Mouse (Mus musculus): Measurements from ENCODE around the gene E2f3. TPM values are rescaled to one million over a fixed set of nuclear protein-coding genes. Genes with fewer than 3 reads are reported as not detected.

The E2f3 gene
- total and polyA plus RNA-seq, 2 experiments, result 1.7 to 1.9 TPM

DNA sequence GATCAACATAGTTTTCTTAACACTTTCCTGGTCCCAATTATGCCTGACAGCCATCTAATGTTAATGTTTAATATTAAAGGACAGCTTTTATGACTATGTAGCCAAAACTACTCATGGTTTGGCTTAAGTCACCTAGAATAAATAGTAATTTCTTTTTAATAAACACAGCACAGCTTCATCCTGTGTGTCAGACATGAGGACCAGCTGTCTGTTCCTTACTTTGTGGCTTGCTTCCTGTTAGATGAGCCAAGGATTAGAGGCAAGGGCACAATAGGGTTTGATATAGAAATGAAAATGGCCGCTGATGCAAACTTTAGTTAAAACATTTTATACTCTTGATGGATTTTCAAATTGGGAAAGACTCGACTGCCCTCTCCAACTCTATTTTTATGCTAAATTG lies 32.7 kb upstream of the E2f3 start:
- TF ChIP-seq CTCF (IDR thresholded peaks at IDR 0.05; ENCODE audit: low read depth, low read length) (no peak), POLR2A (IDR thresholded peaks at IDR 0.05; ENCODE audit: extremely low read depth, insufficient read depth, low read length) (no peak)
- DNase-seq (ENCODE audit: extremely low read depth, low read depth, low spot score), result no peak
- no peaks in the 10 kb centered on the region for H3K4me1 ChIP-seq (ENCODE audit: control insufficient read depth, insufficient read depth, low read length)
- no peaks in the 10 kb centered on the region for H3K79me2 ChIP-seq (ENCODE audit: control insufficient read depth, insufficient read depth, low read length)
- no peaks in the 10 kb centered on the region for H3K36me3 ChIP-seq (ENCODE audit: control insufficient read depth, insufficient read depth, low read length)
- H3K9ac ChIP-seq (ENCODE audit: low read depth, low read length), result no peak overlapping the region
- WGBS, result 80% methylated on average over 2 of the region's 2 CpGs
- no peak overlapping the region for H3K27ac ChIP-seq (replicated peaks; ENCODE audit: insufficient read depth, low read depth, low read length)
- no peaks in the 10 kb centered on the region for H3K27me3 ChIP-seq (ENCODE audit: control insufficient read depth, insufficient read depth, low read length)
- no peak overlapping the region for H3K4me3 ChIP-seq (ENCODE audit: insufficient read depth, low read depth, low read length)

DNA sequence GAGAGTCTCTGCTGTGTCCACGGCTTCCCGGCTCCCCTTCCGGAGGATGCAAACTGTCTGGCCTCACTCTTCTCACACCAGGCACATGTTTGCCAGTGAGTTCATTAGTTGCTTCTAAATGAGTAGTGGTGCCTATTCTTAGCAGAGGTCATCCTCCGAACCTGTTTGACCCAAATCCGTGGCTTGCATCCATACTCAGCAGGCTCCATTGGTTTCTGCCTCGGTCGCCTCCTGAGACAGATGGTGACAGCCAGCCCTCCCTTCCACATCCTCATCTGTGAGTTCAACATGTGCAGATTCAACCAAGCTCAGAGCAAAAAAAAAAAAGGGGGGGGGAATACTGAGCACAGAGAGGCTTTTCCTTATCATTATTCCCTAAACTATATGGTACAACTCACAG lies 31.7 kb upstream of the E2f3 start:
- Histone ChIP-seq H3K4me1 (ENCODE audit: control insufficient read depth, insufficient read depth, low read length) (no peaks in the 10 kb centered on the region), H3K27me3 (ENCODE audit: control insufficient read depth, insufficient read depth, low read length) (no peaks in the 10 kb centered on the region), H3K27ac (replicated peaks; ENCODE audit: insufficient read depth, low read depth, low read length) (no peak overlapping the region), H3K4me3 (ENCODE audit: insufficient read depth, low read depth, low read length) (no peak overlapping the region), H3K36me3 (ENCODE audit: control insufficient read depth, insufficient read depth, low read length) (no peaks in the 10 kb centered on the region), H3K9ac (ENCODE audit: low read depth, low read length) (no peak overlapping the region), H3K79me2 (ENCODE audit: control insufficient read depth, insufficient read depth, low read length) (no peaks in the 10 kb centered on the region)
- no peak for DNase-seq (ENCODE audit: extremely low read depth, low read depth, low spot score)
- WGBS, result 94% methylated on average over 7 of the region's 7 CpGs
- TF ChIP-seq CTCF (IDR thresholded peaks at IDR 0.05; ENCODE audit: low read depth, low read length), result no peak
- no peak for TF ChIP-seq POLR2A (IDR thresholded peaks at IDR 0.05; ENCODE audit: extremely low read depth, insufficient read depth, low read length)

DNA sequence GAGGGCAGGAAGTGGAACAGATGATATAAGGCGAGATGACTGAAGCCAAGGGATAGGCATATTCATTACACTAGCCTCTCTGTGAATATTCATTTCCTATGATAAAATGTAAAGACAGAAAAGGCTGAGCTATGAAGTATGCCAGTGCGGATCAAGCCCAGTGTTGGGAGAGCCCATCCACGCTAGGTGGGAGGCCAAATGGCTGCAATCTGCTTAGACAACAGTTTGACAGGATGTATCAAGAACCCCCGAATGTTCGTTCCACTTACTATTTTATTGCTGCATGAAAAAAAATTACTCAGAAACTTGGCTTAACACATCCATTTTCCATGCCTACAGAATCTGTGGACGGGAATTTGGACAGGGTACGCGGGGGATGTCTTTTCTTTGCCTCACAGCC lies 28.7 kb upstream of the E2f3 start:
- H3K27me3 ChIP-seq (ENCODE audit: control insufficient read depth, insufficient read depth, low read length), result no peaks in the 10 kb centered on the region

DNA sequence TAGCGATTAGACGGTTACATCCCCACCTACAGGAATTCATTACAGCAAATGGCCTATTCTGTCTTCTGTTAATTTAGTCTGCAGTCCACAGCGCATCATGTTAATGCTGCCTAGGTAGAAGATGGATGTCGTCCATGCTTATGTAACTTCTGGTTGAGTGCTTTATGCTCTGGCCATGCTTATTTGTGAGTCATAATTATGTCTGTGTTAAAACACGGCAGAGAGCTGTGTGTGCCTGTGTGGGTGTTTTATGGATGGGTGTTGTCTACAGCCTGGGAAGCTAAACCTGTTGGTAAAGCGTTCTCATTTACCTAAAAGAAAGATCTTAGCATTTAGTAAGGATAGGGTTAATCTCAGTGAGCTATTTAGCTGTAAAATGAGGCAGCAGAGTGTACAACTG lies 26.4 kb upstream of the E2f3 start:
- Histone ChIP-seq H3K27ac (replicated peaks; ENCODE audit: insufficient read depth, low read depth, low read length) (no peak overlapping the region), H3K79me2 (ENCODE audit: control insufficient read depth, insufficient read depth, low read length) (no peaks in the 10 kb centered on the region), H3K27me3 (ENCODE audit: control insufficient read depth, insufficient read depth, low read length) (no peaks in the 10 kb centered on the region), H3K9ac (ENCODE audit: low read depth, low read length) (no peak overlapping the region), H3K4me3 (ENCODE audit: insufficient read depth, low read depth, low read length) (no peak overlapping the region), H3K36me3 (ENCODE audit: control insufficient read depth, insufficient read depth, low read length) (no peaks in the 10 kb centered on the region), H3K4me1 (ENCODE audit: control insufficient read depth, insufficient read depth, low read length) (no peaks in the 10 kb centered on the region)
- WGBS, result 91% methylated on average over 6 of the region's 6 CpGs
- TF ChIP-seq CTCF (IDR thresholded peaks at IDR 0.05; ENCODE audit: low read depth, low read length) (no peak), POLR2A (IDR thresholded peaks at IDR 0.05; ENCODE audit: extremely low read depth, insufficient read depth, low read length) (no peak)
- DNase-seq (ENCODE audit: extremely low read depth, low read depth, low spot score), result no peak

More for the DNA sequence above, 28.7 kb upstream of the E2f3 start:
- no peak for TF ChIP-seq POLR2A (IDR thresholded peaks at IDR 0.05; ENCODE audit: extremely low read depth, insufficient read depth, low read length)
- TF ChIP-seq CTCF (IDR thresholded peaks at IDR 0.05; ENCODE audit: low read depth, low read length), result no peak
- Histone ChIP-seq H3K4me3 (ENCODE audit: insufficient read depth, low read depth, low read length) (no peak overlapping the region), H3K27ac (replicated peaks; ENCODE audit: insufficient read depth, low read depth, low read length) (no peak overlapping the region), H3K4me1 (ENCODE audit: control insufficient read depth, insufficient read depth, low read length) (no peaks in the 10 kb centered on the region), H3K9ac (ENCODE audit: low read depth, low read length) (no peak overlapping the region), H3K36me3 (ENCODE audit: control insufficient read depth, insufficient read depth, low read length) (no peaks in the 10 kb centered on the region), H3K79me2 (ENCODE audit: control insufficient read depth, insufficient read depth, low read length) (no peaks in the 10 kb centered on the region)
- no peak for DNase-seq (ENCODE audit: extremely low read depth, low read depth, low spot score)
- 84% methylated on average over 8 of the region's 8 CpGs for WGBS

DNA sequence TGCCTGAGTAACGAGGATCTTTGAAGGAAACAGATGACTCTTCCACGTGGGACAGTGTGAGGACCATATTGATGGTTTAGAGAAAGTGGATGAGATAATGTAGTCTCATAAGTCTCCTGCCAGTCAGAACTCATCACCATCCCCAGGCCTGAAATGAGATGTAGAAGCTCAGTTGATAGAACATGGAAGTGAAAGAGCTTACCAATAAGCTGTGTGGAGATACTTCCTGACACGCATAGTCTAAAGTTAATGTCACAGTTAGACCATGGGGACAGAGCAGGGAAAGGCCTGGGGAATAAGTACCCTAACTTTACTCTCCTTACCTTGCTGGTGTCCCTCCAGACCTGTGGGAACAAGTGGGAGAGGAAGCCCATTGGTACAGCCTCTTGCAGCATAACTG lies 22.9 kb upstream of the E2f3 start:
- Histone ChIP-seq H3K27me3 (ENCODE audit: control insufficient read depth, insufficient read depth, low read length) (no peaks in the 10 kb centered on the region), H3K79me2 (ENCODE audit: control insufficient read depth, insufficient read depth, low read length) (no peaks in the 10 kb centered on the region), H3K27ac (replicated peaks; ENCODE audit: insufficient read depth, low read depth, low read length) (no peak overlapping the region), H3K4me1 (ENCODE audit: control insufficient read depth, insufficient read depth, low read length) (no peaks in the 10 kb centered on the region), H3K9ac (ENCODE audit: low read depth, low read length) (no peak overlapping the region), H3K4me3 (ENCODE audit: insufficient read depth, low read depth, low read length) (no peak overlapping the region), H3K36me3 (ENCODE audit: control insufficient read depth, insufficient read depth, low read length) (no peaks in the 10 kb centered on the region)
- 80% methylated on average over 3 of the region's 3 CpGs for WGBS
- DNase-seq (ENCODE audit: extremely low read depth, low read depth, low spot score), result no peak
- TF ChIP-seq CTCF (IDR thresholded peaks at IDR 0.05; ENCODE audit: low read depth, low read length) (no peak), POLR2A (IDR thresholded peaks at IDR 0.05; ENCODE audit: extremely low read depth, insufficient read depth, low read length) (no peak)

DNA sequence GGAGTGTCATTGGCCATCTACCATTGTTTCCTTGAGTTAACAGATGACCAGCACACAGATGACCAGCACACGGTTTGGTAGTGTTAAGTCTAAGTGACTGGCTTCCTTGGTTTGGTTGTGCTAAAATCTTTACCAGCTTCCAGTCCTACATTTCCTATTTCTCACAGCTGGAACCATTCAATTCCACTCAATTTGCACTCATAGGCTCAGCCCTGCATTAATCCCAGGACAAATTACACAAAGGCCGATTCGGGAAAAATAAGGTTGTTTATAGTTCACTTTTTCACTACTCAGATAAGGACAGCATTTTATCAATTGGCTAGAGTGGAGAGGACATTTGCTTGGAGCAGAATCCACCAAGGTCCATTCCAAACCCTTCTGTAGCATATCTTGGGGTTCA lies 19.6 kb upstream of the E2f3 start:
- Histone ChIP-seq H3K27me3 (ENCODE audit: control insufficient read depth, insufficient read depth, low read length) (no peaks in the 10 kb centered on the region), H3K27ac (replicated peaks; ENCODE audit: insufficient read depth, low read depth, low read length) (no peak overlapping the region), H3K9ac (ENCODE audit: low read depth, low read length) (no peak overlapping the region), H3K4me3 (ENCODE audit: insufficient read depth, low read depth, low read length) (no peak overlapping the region), H3K79me2 (ENCODE audit: control insufficient read depth, insufficient read depth, low read length) (no peaks in the 10 kb centered on the region), H3K4me1 (ENCODE audit: control insufficient read depth, insufficient read depth, low read length) (no peaks in the 10 kb centered on the region), H3K36me3 (ENCODE audit: control insufficient read depth, insufficient read depth, low read length) (no peaks in the 10 kb centered on the region)
- no peak for TF ChIP-seq POLR2A (IDR thresholded peaks at IDR 0.05; ENCODE audit: extremely low read depth, insufficient read depth, low read length)
- TF ChIP-seq CTCF (IDR thresholded peaks at IDR 0.05; ENCODE audit: low read depth, low read length), result no peak
- no peak for DNase-seq (ENCODE audit: extremely low read depth, low read depth, low spot score)
- 93% methylated on average over 3 of the region's 3 CpGs for WGBS
